Mouse (Mus musculus): ENCODE measurements around the gene 6030452D12Rik.

DNA sequence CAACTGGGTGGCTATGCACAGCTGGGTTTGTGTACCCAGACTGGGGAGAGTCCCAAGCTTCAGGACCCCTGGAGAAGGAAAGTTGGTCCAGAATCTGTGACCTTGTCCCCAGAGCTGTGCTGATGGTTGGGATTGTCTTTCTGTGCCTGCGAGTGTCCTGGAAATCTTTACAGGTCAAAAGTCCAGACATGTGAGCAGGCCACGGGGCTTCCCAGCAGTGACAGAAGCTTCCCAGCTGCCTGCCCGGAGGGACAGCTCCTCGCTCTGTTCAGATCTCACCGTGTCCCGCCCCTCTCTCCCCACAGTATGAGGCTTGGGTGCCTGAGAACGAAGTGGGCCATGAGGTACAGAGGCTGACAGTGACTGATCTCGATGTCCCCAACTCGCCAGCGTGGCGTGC lies 40.7 kb downstream of the 6030452D12Rik start:
- TF ChIP-seq POLR2A (IDR thresholded peaks at IDR 0.05; ENCODE audit: low read depth, low read length) (no peak), CTCF (IDR thresholded peaks at IDR 0.05; ENCODE audit: borderline replicate concordance, insufficient read depth, low read length) (no peak)

Measured in embryonic fibroblast, embryonic 13.5 days (primary cell).